Mouse (Mus musculus): Measurements from ENCODE around the gene Fam213b. TPM values are rescaled to one million over a fixed set of nuclear protein-coding genes. Genes with fewer than 3 reads are reported as not detected.
A peak's percentile ranks its signal among the peaks of the same experiment; 100 is the strongest.

The Fam213b gene
- total RNA-seq, 2 experiments from 2014 or later: 37.8 to 39.7 TPM

- DNase-seq: no peak
These were observed 23.4 kb upstream of the Fam213b start for GRCm38 (mm10) chr4:154922291-154922690.

GRCm38 (mm10) chr4:154916662-154917061, 17.7 kb upstream of the Fam213b start:
- no peak for DNase-seq

GRCm38 (mm10) chr4:154915286-154915685, 16.4 kb upstream of the Fam213b start:
- no peak for DNase-seq

- no peak for DNase-seq
These were observed 15.8 kb upstream of the Fam213b start for GRCm38 (mm10) chr4:154914707-154915106.

- no peak for DNase-seq
These were observed 15.3 kb upstream of the Fam213b start for GRCm38 (mm10) chr4:154914252-154914651.

- DNase-seq: no peak
These were observed 14.9 kb upstream of the Fam213b start for GRCm38 (mm10) chr4:154913845-154914244.

GRCm38 (mm10) chr4:154911644-154912043, 12.7 kb upstream of the Fam213b start:
- no peak for DNase-seq

GRCm38 (mm10) chr4:154910606-154911522, 11.9 kb upstream of the Fam213b start:
- DNase-seq: no peak

- no peak for DNase-seq
These were observed 9.6 kb upstream of the Fam213b start for GRCm38 (mm10) chr4:154908490-154908889.

- DNase-seq: peak; percentile 80
These were observed 8.9 kb upstream of the Fam213b start for GRCm38 (mm10) chr4:154907833-154908232.

GRCm38 (mm10) chr4:154904185-154905071, 5.5 kb upstream of the Fam213b start:
- peak; percentile 74 for DNase-seq

- no peak for DNase-seq
These were observed 3.4 kb upstream of the Fam213b start for GRCm38 (mm10) chr4:154902371-154902770.

- DNase-seq: peak; percentile 26
These were observed 1.1 kb downstream of the Fam213b start for GRCm38 (mm10) chr4:154897676-154898465.

GRCm38 (mm10) chr4:154895549-154895948, 3.4 kb downstream of the Fam213b start:
- DNase-seq: no peak

- no peak for DNase-seq
These were observed 8.0 kb downstream of the Fam213b start for GRCm38 (mm10) chr4:154890887-154891286.

GRCm38 (mm10) chr4:154887593-154888250, 11.2 kb downstream of the Fam213b start:
- no peak for DNase-seq

GRCm38 (mm10) chr4:154886876-154887592, 11.9 kb downstream of the Fam213b start:
- DNase-seq: no peak

- DNase-seq: no peak
These were observed 13.5 kb downstream of the Fam213b start for GRCm38 (mm10) chr4:154885416-154885815.

- no peak for DNase-seq
These were observed 16.8 kb downstream of the Fam213b start for GRCm38 (mm10) chr4:154882014-154882659.

- DNase-seq: peak; percentile 67
These were observed 18.2 kb downstream of the Fam213b start for GRCm38 (mm10) chr4:154880730-154881129.

All from heart, postnatal 4 days (tissue).